ENCODE assay signal across 8 mouse cellular contexts in the genomic region with DNA sequence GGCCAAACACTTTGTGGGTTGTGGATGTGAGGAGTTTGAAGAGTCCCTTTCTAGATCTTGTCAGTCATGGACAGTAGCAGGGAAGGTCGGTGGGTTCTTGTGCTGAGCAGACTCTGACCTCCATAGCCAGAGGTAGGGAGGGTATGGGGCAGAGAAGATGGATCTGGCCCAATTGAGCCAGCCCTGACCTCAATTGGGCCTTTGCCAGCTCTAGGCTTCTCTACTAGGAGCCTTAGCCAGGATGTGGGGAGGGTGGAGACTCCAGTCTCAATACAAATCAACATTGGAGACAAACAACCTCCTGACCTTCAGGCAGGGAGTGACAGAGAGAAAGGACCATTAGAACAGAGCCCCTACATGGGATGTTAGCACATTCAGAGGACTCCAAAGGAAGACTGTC. TPM values are rescaled to one million over a fixed set of nuclear protein-coding genes. Genes with fewer than 3 reads are reported as not detected.
DNase-seq lines count a peak whose midpoint lies in the region; ATAC-seq and TF ChIP-seq lines count a peak whose summit lies in the region.

No protein-coding gene starts in this region.

- TF ChIP-seq EP300 in stomach, postnatal 0 days (optimal IDR thresholded peaks at IDR 0.05), result no peak

- H3K9ac ChIP-seq in intestine, postnatal 0 days (ENCODE audit: low read depth, low read length), result peak overlapping the region; percentile 48; the same call in 1 of the 2 replicates
- peak overlapping the region; percentile 39 for H3K9ac ChIP-seq in lung, embryonic 15.5 days
- peak overlapping the region; percentile 61 for H3K9ac ChIP-seq in stomach, postnatal 0 days (ENCODE audit: low read length)

- H3K9me3 ChIP-seq in intestine, postnatal 0 days (ENCODE audit: control insufficient read depth), result no peaks in the 10 kb centered on the region
- no peaks in the 10 kb centered on the region for H3K9me3 ChIP-seq in lung, embryonic 15.5 days
- H3K9me3 ChIP-seq in stomach, postnatal 0 days (ENCODE audit: control insufficient read depth, low read length), result no peaks in the 10 kb centered on the region

- WGBS in thymus, adult 2 months, result 12% methylated on average over 1 of the region's 1 CpGs
- WGBS in intestine, postnatal 0 days, result 17% methylated on average over 1 of the region's 1 CpGs
- WGBS in lung, embryonic 15.5 days, result 45% methylated on average over 1 of the region's 1 CpGs
- WGBS in stomach, postnatal 0 days, result 36% methylated on average over 1 of the region's 1 CpGs

- no peak for DNase-seq in thymus, adult 2 months
- DNase-seq in thymus, postnatal 4 days, result no peak
- DNase-seq in gastrocnemius, postnatal 36 days, result peak; percentile 32 to 35
- no peak for DNase-seq in stomach, postnatal 0 days (ENCODE audit: low spot score)
- no peak for DNase-seq in embryo, embryonic 9.5 days (ENCODE audit: extremely low spot score)
- no peak for DNase-seq in Muller cell, postnatal 12 days (ENCODE audit: inconsistent ontology term)

- TF ChIP-seq POLR2A in thymus, adult 2 months (IDR thresholded peaks at IDR 0.05; ENCODE audit: control insufficient read depth, extremely low read depth, insufficient read depth, low read length, poor library complexity), result no peak

- intact Hi-C loops in gastrocnemius, postnatal 36 days (cut with DNase I), result no loop called here

- H3K4me2 ChIP-seq in intestine, postnatal 0 days (replicated peaks; ENCODE audit: low read depth), result peak overlapping the region; percentile 83
- H3K4me2 ChIP-seq in lung, embryonic 15.5 days, result peak overlapping the region; percentile 93
- H3K4me2 ChIP-seq in stomach, postnatal 0 days (replicated peaks; ENCODE audit: low read depth), result peak overlapping the region; percentile 88

- no peaks in the 10 kb centered on the region for H3K36me3 ChIP-seq in thymus, adult 2 months (ENCODE audit: control insufficient read depth, insufficient read depth, low read length)
- H3K36me3 ChIP-seq in intestine, postnatal 0 days (ENCODE audit: control insufficient read depth, insufficient read depth), result no peaks in the 10 kb centered on the region
- no peaks in the 10 kb centered on the region for H3K36me3 ChIP-seq in lung, embryonic 15.5 days
- no peaks in the 10 kb centered on the region; the same call in 1 of the 2 replicates for H3K36me3 ChIP-seq in stomach, postnatal 0 days (ENCODE audit: control insufficient read depth, insufficient read depth, low read length)

- TF ChIP-seq CTCF in thymus, adult 2 months (IDR thresholded peaks at IDR 0.05; ENCODE audit: borderline replicate concordance, control insufficient read depth, extremely low read depth, insufficient read depth, low read length, poor library complexity), result no peak
- no peak for TF ChIP-seq CTCF in intestine, postnatal 0 days (IDR thresholded peaks at IDR 0.05; ENCODE audit: low read depth)
- TF ChIP-seq CTCF in stomach, postnatal 0 days (IDR thresholded peaks at IDR 0.05; ENCODE audit: low read depth), result no peak

- no peak for ATAC-seq in intestine, postnatal 0 days
- ATAC-seq in lung, embryonic 15.5 days (ENCODE audit: borderline replicate concordance, extremely low read depth, low FRiP score, low TSS enrichment), result 0 out of 2 replicates have a peak, but pooled peaks have one; percentile 20
- no peak for ATAC-seq in stomach, postnatal 0 days (ENCODE audit: low FRiP score, low TSS enrichment)

- H3K27ac ChIP-seq in thymus, adult 2 months (ENCODE audit: control insufficient read depth, insufficient read depth, low read length), result no peak overlapping the region
- H3K27ac ChIP-seq in intestine, postnatal 0 days (ENCODE audit: low read depth, low read length), result 0 out of 2 replicates have a peak overlapping the region, but pooled peaks have one; percentile 71
- 0 out of 2 replicates have a peak overlapping the region, but pooled peaks have one; percentile 52 for H3K27ac ChIP-seq in lung, embryonic 15.5 days
- peak overlapping the region; percentile 84 for H3K27ac ChIP-seq in stomach, postnatal 0 days (replicated peaks)

- no peaks in the 10 kb centered on the region for H3K27me3 ChIP-seq in thymus, adult 2 months (ENCODE audit: control insufficient read depth, insufficient read depth, low read length)
- no peaks in the 10 kb centered on the region for H3K27me3 ChIP-seq in intestine, postnatal 0 days (replicated peaks; ENCODE audit: control insufficient read depth, insufficient read depth, low read length)
- no peaks in the 10 kb centered on the region for H3K27me3 ChIP-seq in lung, embryonic 15.5 days
- no peaks in the 10 kb centered on the region for H3K27me3 ChIP-seq in stomach, postnatal 0 days (ENCODE audit: control insufficient read depth, insufficient read depth, low read length)

- H3K4me1 ChIP-seq in thymus, adult 2 months (replicated peaks; ENCODE audit: control insufficient read depth, insufficient read depth, low read length), result peaks cover 17% of the 10 kb centered on the region
- H3K4me1 ChIP-seq in intestine, postnatal 0 days (replicated peaks; ENCODE audit: control insufficient read depth, insufficient read depth, low read length), result no peaks in the 10 kb centered on the region
- peaks cover 19% of the 10 kb centered on the region for H3K4me1 ChIP-seq in lung, embryonic 15.5 days
- H3K4me1 ChIP-seq in stomach, postnatal 0 days (replicated peaks; ENCODE audit: control insufficient read depth, insufficient read depth), result no peaks in the 10 kb centered on the region; the same call in 1 of the 2 replicates

- H3K4me3 ChIP-seq in thymus, adult 2 months (ENCODE audit: control insufficient read depth, insufficient read depth, low read length), result peak overlapping the region; percentile 90
- H3K4me3 ChIP-seq in intestine, postnatal 0 days (ENCODE audit: low read depth, low read length), result peak overlapping the region; percentile 45
- H3K4me3 ChIP-seq in lung, embryonic 15.5 days, result peak overlapping the region; percentile 46
- H3K4me3 ChIP-seq in stomach, postnatal 0 days (ENCODE audit: low read depth, low read length), result peak overlapping the region; percentile 48

RNA-seq across cellular contexts. Expression of gene S100a13, which starts 1.0 kb away (rescaled TPM):
- 59.1 and 83.0 TPM in 2 replicates for polyA plus RNA-seq in thymus, adult 2 months (2012; rRNA removed)
- 1 to 10 TPM; 9.2 to 9.6 TPM for total RNA-seq in gastrocnemius, postnatal 36 days (2021)
- 70.3 and 78.7 TPM in 2 replicates for polyA plus RNA-seq in intestine, postnatal 0 days (2015; fragmentation: Nextera tagmentation; extraction: Ambion mirVana)
- 43.9 and 44.6 TPM in 2 replicates for polyA plus RNA-seq in lung, embryonic 15.5 days (2015; fragmentation: Nextera tagmentation; extraction: Ambion mirVana)
- polyA plus RNA-seq in stomach, postnatal 0 days (2015; fragmentation: Nextera tagmentation; extraction: Ambion mirVana), result 66.7 and 73.6 TPM in 2 replicates

RNA-seq across cellular contexts. Expression of gene S100a1, which starts 1.1 kb away (rescaled TPM):
- polyA plus RNA-seq in thymus, adult 2 months (2012; rRNA removed), result 54.7 and 122 TPM in 2 replicates
- total RNA-seq in gastrocnemius, postnatal 36 days (2021), result 100 to 1,000 TPM; 120 to 124 TPM
- polyA plus RNA-seq in intestine, postnatal 0 days (2015; fragmentation: Nextera tagmentation; extraction: Ambion mirVana), result 1,091 and 1,109 TPM in 2 replicates
- 42.8 and 45.3 TPM in 2 replicates for polyA plus RNA-seq in lung, embryonic 15.5 days (2015; fragmentation: Nextera tagmentation; extraction: Ambion mirVana)
- polyA plus RNA-seq in stomach, postnatal 0 days (2015; fragmentation: Nextera tagmentation; extraction: Ambion mirVana), result 386 TPM in 2 replicates

RNA-seq across cellular contexts. Expression of gene Chtop, which starts 5.9 kb away (rescaled TPM):
- polyA plus RNA-seq in thymus, adult 2 months (2012; rRNA removed), result 91.0 and 94.5 TPM in 2 replicates
- total RNA-seq in gastrocnemius, postnatal 36 days (2021), result 10 to 100 TPM; 84.4 to 90.1 TPM
- 61.3 and 63.7 TPM in 2 replicates for polyA plus RNA-seq in intestine, postnatal 0 days (2015; fragmentation: Nextera tagmentation; extraction: Ambion mirVana)
- polyA plus RNA-seq in lung, embryonic 15.5 days (2015; fragmentation: Nextera tagmentation; extraction: Ambion mirVana), result 154 TPM in 2 replicates
- polyA plus RNA-seq in stomach, postnatal 0 days (2015; fragmentation: Nextera tagmentation; extraction: Ambion mirVana), result 72.2 and 74.2 TPM in 2 replicates

RNA-seq across cellular contexts. Expression of gene S100a14, which starts 11.4 kb away (rescaled TPM):
- 8.7 and 11.3 TPM in 2 replicates for polyA plus RNA-seq in thymus, adult 2 months (2012; rRNA removed)
- under 1 TPM in 1 of 2 experiments, not detected in 1; 0.30 TPM for total RNA-seq in gastrocnemius, postnatal 36 days (2021)
- polyA plus RNA-seq in intestine, postnatal 0 days (2015; fragmentation: Nextera tagmentation; extraction: Ambion mirVana), result 0.61 and 1.1 TPM in 2 replicates
- 7.9 and 12.6 TPM in 2 replicates for polyA plus RNA-seq in lung, embryonic 15.5 days (2015; fragmentation: Nextera tagmentation; extraction: Ambion mirVana)
- 271 and 299 TPM in 2 replicates for polyA plus RNA-seq in stomach, postnatal 0 days (2015; fragmentation: Nextera tagmentation; extraction: Ambion mirVana)

RNA-seq across cellular contexts. Expression of gene S100a16, which starts 21.8 kb away (rescaled TPM):
- polyA plus RNA-seq in thymus, adult 2 months (2012; rRNA removed), result 45.4 and 69.6 TPM in 2 replicates
- total RNA-seq in gastrocnemius, postnatal 36 days (2021), result 10 to 100 TPM; 58.6 to 63.8 TPM
- polyA plus RNA-seq in intestine, postnatal 0 days (2015; fragmentation: Nextera tagmentation; extraction: Ambion mirVana), result 61.6 and 69.1 TPM in 2 replicates
- polyA plus RNA-seq in lung, embryonic 15.5 days (2015; fragmentation: Nextera tagmentation; extraction: Ambion mirVana), result 217 and 233 TPM in 2 replicates
- polyA plus RNA-seq in stomach, postnatal 0 days (2015; fragmentation: Nextera tagmentation; extraction: Ambion mirVana), result 559 and 590 TPM in 2 replicates

Comparison
In these comparisons a context has a peak if more than half of its experiments do, and no peak if none do; other contexts are left out.
1. DNase-seq: peak in gastrocnemius, postnatal 36 days (2 of 2); none in thymus, adult 2 months (single experiment), thymus, postnatal 4 days (single experiment), stomach, postnatal 0 days (single experiment), embryo, embryonic 9.5 days (single experiment) and Muller cell, postnatal 12 days (single experiment).
2. Peak in every context shown above with its lines, with median percentiles within 50 percentile points of each other: H3K4me3 ChIP-seq, H3K4me2 ChIP-seq and H3K9ac ChIP-seq.